Mouse (Mus musculus): ENCODE data around the gene Dcaf4. TPM values are rescaled to one million over a fixed set of nuclear protein-coding genes. Genes with fewer than 3 reads are reported as not detected.

Dcaf4 gene
- polyA plus RNA-seq (2015; fragmentation: Nextera tagmentation; extraction: Ambion mirVana) = 30.1 and 31.7 TPM in 2 replicates

GRCm38 (mm10) chr12:83520311-83520890, at the start of gene Dcaf4:
Dcaf4 (plus strand) TSS chr12:83520466.
- Histone ChIP-seq H3K4me1 (ENCODE audit: insufficient read depth, low read length) (peaks cover 8% of the 10 kb centered on the region), H3K27ac (ENCODE audit: low read length) (peak within 1 kb of the TSS; percentile 47), H3K27me3 (ENCODE audit: insufficient read depth, low read length) (0 out of 2 replicates have a peak, but pooled peaks cover 2% of the 10 kb centered on the region), H3K36me3 (ENCODE audit: insufficient read depth, low read length) (no peaks in the 10 kb centered on the region), H3K4me2 (replicated peaks; ENCODE audit: low read depth, low read length) (peak within 1 kb of the TSS; percentile 67), H3K9ac (replicated peaks; ENCODE audit: low read length) (peak within 1 kb of the TSS; percentile 75), H3K4me3 (ENCODE audit: low read length) (peak within 1 kb of the TSS; percentile 82), H3K9me3 (ENCODE audit: low read length) (no peaks in the 10 kb centered on the region)
- 0% methylated on average over 31 of the region's 32 CpGs for WGBS
- peak; percentile 99 for ATAC-seq (ENCODE audit: low FRiP score, low TSS enrichment)

DNA sequence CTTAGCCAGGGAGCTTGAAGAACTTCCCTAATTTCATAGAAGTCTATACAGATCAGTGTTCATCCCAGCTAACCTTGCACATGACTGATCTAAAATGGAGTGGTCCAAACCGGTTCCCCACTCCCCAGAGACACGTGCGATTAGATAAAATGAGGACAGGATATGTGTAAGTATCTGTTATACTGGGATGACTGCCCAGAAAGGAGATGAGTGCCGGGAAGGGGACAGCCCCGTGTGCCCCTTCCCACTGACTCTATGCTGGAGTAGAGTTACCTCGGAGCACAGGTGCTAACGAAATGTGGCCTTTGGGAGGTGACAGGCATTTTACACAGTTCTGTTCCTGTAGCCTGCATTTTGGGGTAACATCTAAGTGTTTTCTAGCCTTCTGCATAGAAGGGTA, 48.5 kb upstream of the Dcaf4 start:
- 67% methylated on average over 7 of the region's 7 CpGs for WGBS
- H3K36me3 ChIP-seq (ENCODE audit: insufficient read depth, low read length) = no peaks in the 10 kb centered on the region
- peaks cover 29% of the 10 kb centered on the region for H3K4me1 ChIP-seq (ENCODE audit: insufficient read depth, low read length)
- no peak overlapping the region for H3K27ac ChIP-seq (ENCODE audit: low read length)
- no peak for ATAC-seq (ENCODE audit: low FRiP score, low TSS enrichment)
- H3K4me3 ChIP-seq (ENCODE audit: low read length) = no peak overlapping the region
- no peaks in the 10 kb centered on the region for H3K9me3 ChIP-seq (ENCODE audit: low read length)
- no peak overlapping the region for H3K9ac ChIP-seq (replicated peaks; ENCODE audit: low read length)
- H3K4me2 ChIP-seq (replicated peaks; ENCODE audit: low read depth, low read length) = no peak overlapping the region
- no peaks in the 10 kb centered on the region for H3K27me3 ChIP-seq (ENCODE audit: insufficient read depth, low read length)

DNA sequence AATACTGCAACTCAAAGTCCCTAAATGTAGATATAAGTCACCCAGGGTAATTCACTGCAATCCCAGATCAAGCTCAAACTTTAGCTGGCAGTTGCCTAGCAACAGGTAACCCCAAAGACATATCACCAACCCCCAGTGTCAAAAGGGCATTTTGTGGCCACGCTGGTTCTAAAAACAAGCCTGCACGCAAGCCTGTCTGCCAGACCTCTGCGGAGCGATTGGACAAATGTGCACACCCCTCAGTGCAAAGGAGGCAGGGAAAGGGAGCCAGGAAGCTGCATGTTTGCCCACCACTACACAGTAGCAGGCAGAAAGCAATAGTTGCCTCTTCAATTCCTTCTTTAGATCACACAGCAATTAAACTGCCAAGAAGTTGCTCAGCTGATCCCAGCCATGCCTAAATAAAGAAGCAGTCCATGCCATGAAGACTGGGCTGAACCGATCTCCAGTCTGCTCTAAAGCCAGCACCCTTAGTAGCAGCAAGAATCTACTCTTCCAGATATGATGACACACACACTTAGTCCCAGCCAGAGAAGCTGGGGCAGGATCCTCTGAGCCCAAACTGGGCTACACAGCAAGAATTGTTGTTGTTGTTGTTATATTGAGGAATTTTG, 46.2 kb upstream of the Dcaf4 start:
- no peak for ATAC-seq (ENCODE audit: low FRiP score, low TSS enrichment)
- Histone ChIP-seq H3K27ac (ENCODE audit: low read length) (no peak overlapping the region), H3K27me3 (ENCODE audit: insufficient read depth, low read length) (no peaks in the 10 kb centered on the region), H3K9ac (replicated peaks; ENCODE audit: low read length) (no peak overlapping the region), H3K9me3 (ENCODE audit: low read length) (no peaks in the 10 kb centered on the region), H3K4me1 (ENCODE audit: insufficient read depth, low read length) (peaks cover 24% of the 10 kb centered on the region), H3K4me3 (ENCODE audit: low read length) (no peak overlapping the region), H3K4me2 (replicated peaks; ENCODE audit: low read depth, low read length) (no peak overlapping the region), H3K36me3 (ENCODE audit: insufficient read depth, low read length) (no peaks in the 10 kb centered on the region)
- WGBS = 28% methylated on average over 5 of the region's 5 CpGs

DNA sequence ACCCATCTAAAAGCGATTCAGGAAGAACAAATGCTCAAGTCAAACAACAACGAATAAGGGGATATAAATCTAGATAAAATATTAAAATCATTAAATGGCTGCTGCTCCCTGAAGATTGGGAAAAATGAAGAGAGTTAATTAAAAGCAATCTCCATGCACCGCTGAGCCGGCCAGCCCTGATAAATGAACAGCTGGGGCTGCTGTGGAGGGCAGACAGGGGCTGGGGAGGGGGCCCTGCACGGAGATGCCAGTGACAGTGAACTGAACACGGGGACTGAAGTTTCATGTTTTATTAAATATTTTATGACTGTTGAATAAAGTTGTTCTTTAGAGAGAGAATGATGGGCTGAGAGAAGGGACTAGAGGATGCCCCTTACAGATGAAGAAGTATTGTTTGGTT, 44.8 kb upstream of the Dcaf4 start:
- H3K4me2 ChIP-seq (replicated peaks; ENCODE audit: low read depth, low read length) = no peak overlapping the region
- H3K9me3 ChIP-seq (ENCODE audit: low read length) = no peaks in the 10 kb centered on the region
- 13% methylated on average over 6 of the region's 6 CpGs for WGBS
- no peak overlapping the region for H3K9ac ChIP-seq (replicated peaks; ENCODE audit: low read length)
- H3K27me3 ChIP-seq (ENCODE audit: insufficient read depth, low read length) = no peaks in the 10 kb centered on the region
- no peaks in the 10 kb centered on the region for H3K36me3 ChIP-seq (ENCODE audit: insufficient read depth, low read length)
- peaks cover 24% of the 10 kb centered on the region for H3K4me1 ChIP-seq (ENCODE audit: insufficient read depth, low read length)
- no peak overlapping the region for H3K4me3 ChIP-seq (ENCODE audit: low read length)
- ATAC-seq (ENCODE audit: low FRiP score, low TSS enrichment) = no peak
- H3K27ac ChIP-seq (ENCODE audit: low read length) = no peak overlapping the region

GRCm38 (mm10) chr12:83476277-83476676, 44.0 kb upstream of the Dcaf4 start:
- Histone ChIP-seq H3K9ac (replicated peaks; ENCODE audit: low read length) (no peak overlapping the region), H3K9me3 (ENCODE audit: low read length) (no peaks in the 10 kb centered on the region), H3K27ac (ENCODE audit: low read length) (no peak overlapping the region), H3K4me2 (replicated peaks; ENCODE audit: low read depth, low read length) (no peak overlapping the region), H3K36me3 (ENCODE audit: insufficient read depth, low read length) (no peaks in the 10 kb centered on the region), H3K27me3 (ENCODE audit: insufficient read depth, low read length) (no peaks in the 10 kb centered on the region), H3K4me3 (ENCODE audit: low read length) (no peak overlapping the region), H3K4me1 (ENCODE audit: insufficient read depth, low read length) (peaks cover 29% of the 10 kb centered on the region)
- no peak for ATAC-seq (ENCODE audit: low FRiP score, low TSS enrichment)
- 81% methylated on average over 10 of the region's 10 CpGs for WGBS

GRCm38 (mm10) chr12:83479140-83479539, 41.1 kb upstream of the Dcaf4 start:
- Histone ChIP-seq H3K36me3 (ENCODE audit: insufficient read depth, low read length) (no peaks in the 10 kb centered on the region), H3K9ac (replicated peaks; ENCODE audit: low read length) (no peak overlapping the region), H3K4me2 (replicated peaks; ENCODE audit: low read depth, low read length) (no peak overlapping the region), H3K9me3 (ENCODE audit: low read length) (no peaks in the 10 kb centered on the region), H3K4me3 (ENCODE audit: low read length) (no peak overlapping the region), H3K27me3 (ENCODE audit: insufficient read depth, low read length) (no peaks in the 10 kb centered on the region), H3K4me1 (ENCODE audit: insufficient read depth, low read length) (peaks cover 30% of the 10 kb centered on the region), H3K27ac (ENCODE audit: low read length) (no peak overlapping the region)
- WGBS = 82% methylated on average over 1 of the region's 1 CpGs
- no peak for ATAC-seq (ENCODE audit: low FRiP score, low TSS enrichment)

- Histone ChIP-seq H3K4me1 (ENCODE audit: insufficient read depth, low read length) (peaks cover 35% of the 10 kb centered on the region), H3K9me3 (ENCODE audit: low read length) (no peaks in the 10 kb centered on the region), H3K9ac (replicated peaks; ENCODE audit: low read length) (no peak overlapping the region), H3K4me2 (replicated peaks; ENCODE audit: low read depth, low read length) (no peak overlapping the region), H3K36me3 (ENCODE audit: insufficient read depth, low read length) (no peaks in the 10 kb centered on the region), H3K27ac (ENCODE audit: low read length) (no peak overlapping the region), H3K27me3 (ENCODE audit: insufficient read depth, low read length) (peaks cover 2% of the 10 kb centered on the region; the same call in 1 of the 2 replicates), H3K4me3 (ENCODE audit: low read length) (no peak overlapping the region)
- ATAC-seq (ENCODE audit: low FRiP score, low TSS enrichment) = no peak
- WGBS = 72% methylated on average over 7 of the region's 7 CpGs
Measured at GRCm38 (mm10) chr12:83479818-83480401, 40.4 kb upstream of the Dcaf4 start.

DNA sequence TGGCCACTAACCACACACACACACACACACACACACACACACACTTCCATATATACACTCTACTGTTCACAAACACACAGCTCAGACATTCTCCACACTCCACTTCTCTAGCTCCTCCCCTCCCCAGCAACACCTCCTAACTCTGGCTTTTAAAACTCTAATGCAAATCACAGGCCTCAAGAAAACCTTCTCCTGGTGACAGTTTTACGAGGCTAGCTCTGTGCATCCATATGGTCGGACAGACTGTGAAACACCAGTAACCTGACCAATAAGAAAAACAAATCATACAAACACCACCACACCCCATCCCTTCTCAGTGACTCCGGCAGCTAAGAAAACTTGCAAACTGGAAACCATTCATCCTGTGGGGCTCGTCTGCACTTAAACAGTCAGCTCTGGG, 38.8 kb upstream of the Dcaf4 start:
- peak; percentile 88 for ATAC-seq (ENCODE audit: low FRiP score, low TSS enrichment)

GRCm38 (mm10) chr12:83483653-83484052, 36.6 kb upstream of the Dcaf4 start:
- Histone ChIP-seq H3K27ac (ENCODE audit: low read length) (no peak overlapping the region), H3K9ac (replicated peaks; ENCODE audit: low read length) (no peak overlapping the region), H3K36me3 (ENCODE audit: insufficient read depth, low read length) (no peaks in the 10 kb centered on the region), H3K4me1 (ENCODE audit: insufficient read depth, low read length) (peaks cover 38% of the 10 kb centered on the region), H3K9me3 (ENCODE audit: low read length) (no peaks in the 10 kb centered on the region), H3K4me3 (ENCODE audit: low read length) (no peak overlapping the region), H3K27me3 (ENCODE audit: insufficient read depth, low read length) (peaks cover 2% of the 10 kb centered on the region; the same call in 1 of the 2 replicates), H3K4me2 (replicated peaks; ENCODE audit: low read depth, low read length) (no peak overlapping the region)
- WGBS = 69% methylated on average over 5 of the region's 5 CpGs
- no peak for ATAC-seq (ENCODE audit: low FRiP score, low TSS enrichment)

More for the DNA sequence above, 38.8 kb upstream of the Dcaf4 start:
- Histone ChIP-seq H3K9ac (replicated peaks; ENCODE audit: low read length) (no peak overlapping the region), H3K9me3 (ENCODE audit: low read length) (no peaks in the 10 kb centered on the region), H3K4me3 (ENCODE audit: low read length) (no peak overlapping the region), H3K27me3 (ENCODE audit: insufficient read depth, low read length) (peaks cover 2% of the 10 kb centered on the region; the same call in 1 of the 2 replicates), H3K4me1 (ENCODE audit: insufficient read depth, low read length) (peaks cover 32% of the 10 kb centered on the region), H3K36me3 (ENCODE audit: insufficient read depth, low read length) (no peaks in the 10 kb centered on the region), H3K4me2 (replicated peaks; ENCODE audit: low read depth, low read length) (no peak overlapping the region), H3K27ac (ENCODE audit: low read length) (peak overlapping the region; percentile 43; the same call in 1 of the 2 replicates)
- WGBS = 15% methylated on average over 4 of the region's 4 CpGs

Data from kidney, embryonic 16.5 days (tissue).